Mouse (Mus musculus): Measurements from ENCODE around the gene Caln1. TPM values are rescaled to one million over a fixed set of nuclear protein-coding genes. Genes with fewer than 3 reads are reported as not detected.
A peak's percentile ranks its signal among the peaks of the same experiment; 100 is the strongest.
"Not testable (repeated sequence)": the region's sequence is repeated elsewhere in the genome, so short reads cannot be mapped to it uniquely, and the experiment has no call there.

Caln1 gene
- total RNA-seq, 2 experiments from 2014 or later = not detected

- DNase-seq (ENCODE audit: low spot score in 2 of 2) = no peak
Observed at GRCm38 (mm10) chr5:130515395-130515794, 146.1 kb downstream of the Caln1 start.

GRCm38 (mm10) chr5:130520527-130520926 is 151.3 kb downstream of the Caln1 start:
- no peak for DNase-seq (ENCODE audit: low spot score in 2 of 2)

GRCm38 (mm10) chr5:130527416-130527815 is 158.2 kb downstream of the Caln1 start:
- no peak for DNase-seq (ENCODE audit: low spot score in 2 of 2)

- no peak for DNase-seq (ENCODE audit: low spot score in 2 of 2)
Observed at GRCm38 (mm10) chr5:130547496-130547895, 178.2 kb downstream of the Caln1 start.

- DNase-seq (ENCODE audit: low spot score in 2 of 2) = no peak
Observed at GRCm38 (mm10) chr5:130553916-130554315, 184.7 kb downstream of the Caln1 start.

- DNase-seq (ENCODE audit: low spot score in 2 of 2) = no peak
Observed at GRCm38 (mm10) chr5:130563146-130563545, 193.9 kb downstream of the Caln1 start.

GRCm38 (mm10) chr5:130566002-130566401 is 196.7 kb downstream of the Caln1 start:
- no peak for DNase-seq (ENCODE audit: low spot score in 2 of 2)

GRCm38 (mm10) chr5:130577581-130577980 is 208.3 kb downstream of the Caln1 start:
- DNase-seq (ENCODE audit: low spot score in 2 of 2) = no peak

- DNase-seq (ENCODE audit: low spot score in 2 of 2) = no peak
Observed at GRCm38 (mm10) chr5:130584042-130584441, 214.8 kb downstream of the Caln1 start.

- DNase-seq (ENCODE audit: low spot score in 2 of 2) = no peak
Observed at GRCm38 (mm10) chr5:130586257-130586656, 217.0 kb downstream of the Caln1 start.

- DNase-seq (ENCODE audit: low spot score in 2 of 2) = no peak
Observed at GRCm38 (mm10) chr5:130596541-130596940, 227.3 kb downstream of the Caln1 start.

GRCm38 (mm10) chr5:130613657-130614056 is 244.4 kb downstream of the Caln1 start:
- DNase-seq (ENCODE audit: low spot score in 2 of 2) = no peak

- no peak for DNase-seq (ENCODE audit: low spot score in 2 of 2)
Observed at GRCm38 (mm10) chr5:130614209-130614608, 245.0 kb downstream of the Caln1 start.

GRCm38 (mm10) chr5:130620060-130620459 is 250.8 kb downstream of the Caln1 start:
- DNase-seq (ENCODE audit: low spot score in 2 of 2) = no peak

GRCm38 (mm10) chr5:130623206-130623605 is 254.0 kb downstream of the Caln1 start:
- peak; percentile 22 to 62 for DNase-seq (ENCODE audit: low spot score in 2 of 2)

- no peak for DNase-seq (ENCODE audit: low spot score in 2 of 2)
Observed at GRCm38 (mm10) chr5:130627800-130628199, 258.5 kb downstream of the Caln1 start.

- no peak for DNase-seq (ENCODE audit: low spot score in 2 of 2)
Observed at GRCm38 (mm10) chr5:130635397-130635796, 266.1 kb downstream of the Caln1 start.

GRCm38 (mm10) chr5:130641881-130642280 is 272.6 kb downstream of the Caln1 start:
- DNase-seq (ENCODE audit: low spot score in 2 of 2) = no peak

GRCm38 (mm10) chr5:130646126-130646525 is 276.9 kb downstream of the Caln1 start:
- DNase-seq (ENCODE audit: low spot score in 2 of 2) = not testable (repeated sequence)

GRCm38 (mm10) chr5:130658141-130658540 is 288.9 kb downstream of the Caln1 start:
- no peak for DNase-seq (ENCODE audit: low spot score in 2 of 2)

- DNase-seq (ENCODE audit: low spot score in 2 of 2) = no peak
Observed at GRCm38 (mm10) chr5:130666091-130666490, 296.8 kb downstream of the Caln1 start.

- DNase-seq (ENCODE audit: low spot score in 2 of 2) = no peak
Observed at GRCm38 (mm10) chr5:130672588-130672987, 303.3 kb downstream of the Caln1 start.

GRCm38 (mm10) chr5:130673092-130673491 is 303.8 kb downstream of the Caln1 start:
- no peak for DNase-seq (ENCODE audit: low spot score in 2 of 2)

GRCm38 (mm10) chr5:130677895-130678294 is 308.6 kb downstream of the Caln1 start:
- DNase-seq (ENCODE audit: low spot score in 2 of 2) = no peak

Data from gastrocnemius, postnatal 4 days (tissue).